Mouse (Mus musculus) embryonic stem cell, embryonic (primary cell): ENCODE results near the gene Lrr1.
"Not testable (repeated sequence)": the region's sequence is repeated elsewhere in the genome, so short reads cannot be mapped to it uniquely, and the experiment has no call there.

Experiments
- CTCF ChIA-PET, 4 experiments: fragments of 300-600 bp in 2 of 4; fragments of 350-600 bp in 2 of 4; sonication (Branson Sonifier 250); formaldehyde crosslinking; loops; one replicate each; lab custom pipeline; 2022; ENCODE audit warnings: inconsistent platforms in 2 of 4; lab: Charles Lee
- POLR2A ChIA-PET, 4 experiments: fragments of 300-600 bp in 2 of 4; fragments of 350-600 bp in 2 of 4; sonication (Branson Sonifier 250); formaldehyde crosslinking; loops; one replicate each; lab custom pipeline; 2022; ENCODE audit warnings: antibody characterized with exemption in 4 of 4, inconsistent platforms in 1 of 4; lab: Charles Lee

Gene Lrr1

GRCm38 (mm10) chr12:69156436-69156835 is 12.2 kb upstream of the Lrr1 start:
- ChIA-PET POLR2A (interaction anchor here (0.6 to 4.9 kb wide), 30 partner anchors 8 to 127 kb away, joined by 3 to 96 read pairs (median 6); partner anchors contain the start of genes Lrr1 (in 3 of the 4), Dnaaf2 (in 1 of the 4), Gm49383 (in 1 of the 4) and Mgat2 (in 1 of the 4)), CTCF (no interaction called here)

- ChIA-PET CTCF (no interaction called here), POLR2A (interaction anchor here (0.7 to 4.9 kb wide), 33 partner anchors 8 to 101 kb away, joined by 3 to 96 read pairs (median 7); partner anchors contain the start of genes Lrr1 (in 2 of the 4), Mgat2 (in 2 of the 4), Rpl36al (in 2 of the 4) and Dnaaf2 (in 1 of the 4))
Measured at GRCm38 (mm10) chr12:69157107-69157506, 11.5 kb upstream of the Lrr1 start.

GRCm38 (mm10) chr12:69158366-69158764 is 10.2 kb upstream of the Lrr1 start:
- CTCF ChIA-PET, result interaction anchor here in 2 of 4 experiments (0.8 to 1.8 kb wide), 5 partner anchors 10 to 31 kb away, joined by 3 to 6 read pairs (median 4); partner anchors contain the start of gene Lrr1 (in 1 of the 2)
- POLR2A ChIA-PET, result interaction anchor here (0.6 to 4.9 kb wide), 69 partner anchors 8 to 1857 kb away, joined by 3 to 96 read pairs (median 4); partner anchors contain the start of genes Gm49383 (in 3 of the 4), Lrr1 (in 3 of the 4), Atp5s (in 2 of the 4) and L2hgdh (in 2 of the 4)

- ChIA-PET CTCF (interaction anchor here in 2 of 4 experiments (0.8 to 1.8 kb wide), 6 partner anchors 10 to 32 kb away, joined by 3 to 6 read pairs (median 4); partner anchors contain the start of gene Lrr1 (in 1 of the 2)), POLR2A (interaction anchor here (0.6 to 4.9 kb wide), 72 partner anchors 9 to 1857 kb away, joined by 3 to 96 read pairs (median 4); partner anchors contain the start of genes Gm49383 (in 3 of the 4), Lrr1 (in 3 of the 4), Atp5s (in 2 of the 4) and L2hgdh (in 2 of the 4))
Measured at GRCm38 (mm10) chr12:69158765-69159577, 9.6 kb upstream of the Lrr1 start, which contains the start of gene Rps29. Rps29 (minus strand) TSS chr12:69159186.

GRCm38 (mm10) chr12:69159578-69159940 is 9.1 kb upstream of the Lrr1 start:
- POLR2A ChIA-PET, result interaction anchor here (0.6 to 4.9 kb wide), 59 partner anchors 9 to 1811 kb away, joined by 3 to 96 read pairs (median 5); partner anchors contain the start of genes Gm49383 (in 3 of the 4), Lrr1 (in 3 of the 4), Atp5s (in 2 of the 4) and L2hgdh (in 2 of the 4)
- CTCF ChIA-PET, result interaction anchor here in 2 of 4 experiments (0.8 to 1.8 kb wide), 4 partner anchors 9 to 32 kb away, joined by 3 to 6 read pairs (median 5); partner anchors contain the start of gene Lrr1 (in 1 of the 2)

GRCm38 (mm10) chr12:69160677-69161076 is 7.9 kb upstream of the Lrr1 start:
- CTCF ChIA-PET, result not testable (repeated sequence)
- POLR2A ChIA-PET, result interaction anchor here in 3 of 4 experiments (0.6 to 1.7 kb wide), 7 partner anchors 8 to 969 kb away, joined by 3 to 8 read pairs (median 5); partner anchors contain the start of genes Lrr1 (in 1 of the 3) and Mgat2 (in 1 of the 3)

GRCm38 (mm10) chr12:69163586-69163985 is 5.0 kb upstream of the Lrr1 start:
- POLR2A ChIA-PET, result interaction anchor here in 1 of 4 experiments (0.9 to 1.9 kb wide), 5 partner anchors 8 to 37 kb away, joined by 3 to 13 read pairs (median 6); partner anchors contain the start of genes Gm49383, Mgat2 and Rpl36al
- CTCF ChIA-PET, result not testable (repeated sequence)

GRCm38 (mm10) chr12:69164904-69165303 is 3.7 kb upstream of the Lrr1 start:
- ChIA-PET CTCF (no interaction called here), POLR2A (interaction anchor here in 2 of 4 experiments (0.6 to 1.9 kb wide), 6 partner anchors 8 to 561 kb away, joined by 4 to 13 read pairs (median 6); partner anchors contain the start of genes Mgat2 (in 1 of the 2) and Rpl36al (in 1 of the 2))

- POLR2A ChIA-PET, result interaction anchor here in 2 of 4 experiments (1.2 to 7.8 kb wide), 8 partner anchors 10 to 195 kb away, joined by 3 to 96 read pairs (median 10); partner anchors contain the start of genes Rps29 (in 2 of the 2), Mgat2 (in 1 of the 2) and Rpl36al (in 1 of the 2)
- CTCF ChIA-PET, result not testable (repeated sequence)
Measured at GRCm38 (mm10) chr12:69166861-69167581, 1.6 kb upstream of the Lrr1 start.

GRCm38 (mm10) chr12:69167656-69168460 is 756 bp upstream of the Lrr1 start:
- POLR2A ChIA-PET, result interaction anchor here (0.6 to 7.8 kb wide), 38 partner anchors 8 to 1830 kb away, joined by 3 to 96 read pairs (median 4); partner anchors contain the start of genes Rps29 (in 4 of the 4), Mgat2 (in 3 of the 4), Rpl36al (in 3 of the 4) and Gm49383 (in 2 of the 4)
- CTCF ChIA-PET, result interaction anchor here in 3 of 4 experiments (0.6 to 1.5 kb wide), 10 partner anchors 9 to 141 kb away, joined by 3 to 6 read pairs (median 3); partner anchors contain the start of gene Rps29 (in 1 of the 3)

- CTCF ChIA-PET, result interaction anchor here in 1 of 4 experiments (0.6 kb wide), 1 partner anchor 55 kb away, joined by 4 read pairs; no protein-coding TSS in a partner anchor
- POLR2A ChIA-PET, result interaction anchor here in 3 of 4 experiments (0.6 to 7.8 kb wide), 10 partner anchors 8 to 165 kb away, joined by 3 to 96 read pairs (median 6); partner anchors contain the start of genes Rps29 (in 2 of the 3), Mgat2 (in 1 of the 3) and Rpl36al (in 1 of the 3)
Measured at GRCm38 (mm10) chr12:69171307-69171706, 2.7 kb downstream of the Lrr1 start.

GRCm38 (mm10) chr12:69175975-69176374 is 7.4 kb downstream of the Lrr1 start:
- ChIA-PET POLR2A (interaction anchor here in 2 of 4 experiments (0.7 to 1.6 kb wide), 6 partner anchors 8 to 21 kb away, joined by 3 to 5 read pairs (median 4); partner anchors contain the start of genes Gm49383 (in 2 of the 2), Rps29 (in 2 of the 2), Mgat2 (in 1 of the 2) and Rpl36al (in 1 of the 2)), CTCF (no interaction called here)

- ChIA-PET POLR2A (interaction anchor here in 3 of 4 experiments (1.1 to 3.8 kb wide), 8 partner anchors 9 to 33 kb away, joined by 3 to 38 read pairs (median 4); partner anchors contain the start of genes Dnaaf2 (in 1 of the 3), Gm49383 (in 1 of the 3), Lrr1 (in 1 of the 3) and Rps29 (in 1 of the 3)), CTCF (interaction anchor here in 1 of 4 experiments (0.8 kb wide), 1 partner anchor 10 kb away, joined by 3 read pairs; no protein-coding TSS in a partner anchor)
Measured at GRCm38 (mm10) chr12:69177526-69177925, 8.9 kb downstream of the Lrr1 start.

- ChIA-PET POLR2A (interaction anchor here (0.5 to 3.8 kb wide), 21 partner anchors 8 to 1712 kb away, joined by 3 to 38 read pairs (median 5); partner anchors contain the start of genes Lrr1 (in 3 of the 4), Rps29 (in 3 of the 4) and Gm49383 (in 1 of the 4)), CTCF (interaction anchor here in 3 of 4 experiments (0.6 to 0.8 kb wide), 6 partner anchors 9 to 572 kb away, joined by 5 to 24 read pairs (median 6); partner anchors contain the start of gene Lrr1 (in 1 of the 3))
Measured at GRCm38 (mm10) chr12:69179371-69179770, 10.8 kb downstream of the Lrr1 start.

- CTCF ChIA-PET, result interaction anchor here in 1 of 4 experiments (0.6 kb wide), 1 partner anchor 13 kb away, joined by 7 read pairs; no protein-coding TSS in a partner anchor
- POLR2A ChIA-PET, result interaction anchor here in 2 of 4 experiments (0.6 to 2.0 kb wide), 7 partner anchors 13 to 374 kb away, joined by 3 to 11 read pairs (median 3); partner anchors contain the start of genes Lrr1 (in 2 of the 2), Gm49383 (in 1 of the 2) and Rps29 (in 1 of the 2)
Measured at GRCm38 (mm10) chr12:69181800-69182199, 13.2 kb downstream of the Lrr1 start.
